Mouse (Mus musculus) right cerebral cortex, postnatal 10 days (tissue): ENCODE results near the gene Alpl.

Experiments
- DNase-seq, 2 experiments: peaks; one replicate each; pipeline ENCODE4 v3.0.0; 2021; ENCODE audit warnings: low spot score in 2 of 2

The Alpl gene

DNA sequence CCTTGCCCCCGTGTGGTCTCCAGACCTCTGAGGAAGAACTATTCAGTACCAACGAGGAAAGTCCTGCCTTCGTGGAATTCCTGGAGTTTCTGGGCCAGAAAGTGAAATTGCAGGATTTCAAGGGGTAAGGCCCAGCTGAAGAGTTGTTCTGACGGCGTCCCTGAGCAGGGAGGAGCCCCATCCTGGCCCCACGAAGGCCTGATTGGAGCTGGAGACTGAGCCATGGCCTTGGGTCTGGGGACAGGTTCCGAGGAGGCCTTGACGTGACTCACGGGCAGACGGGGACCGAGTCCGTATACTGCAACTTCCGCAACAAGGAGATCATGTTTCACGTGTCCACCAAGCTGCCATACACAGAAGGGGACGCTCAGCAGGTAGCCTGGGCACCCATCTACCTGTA lies 78.5 kb downstream of the Alpl start:
- no peak for DNase-seq

DNA sequence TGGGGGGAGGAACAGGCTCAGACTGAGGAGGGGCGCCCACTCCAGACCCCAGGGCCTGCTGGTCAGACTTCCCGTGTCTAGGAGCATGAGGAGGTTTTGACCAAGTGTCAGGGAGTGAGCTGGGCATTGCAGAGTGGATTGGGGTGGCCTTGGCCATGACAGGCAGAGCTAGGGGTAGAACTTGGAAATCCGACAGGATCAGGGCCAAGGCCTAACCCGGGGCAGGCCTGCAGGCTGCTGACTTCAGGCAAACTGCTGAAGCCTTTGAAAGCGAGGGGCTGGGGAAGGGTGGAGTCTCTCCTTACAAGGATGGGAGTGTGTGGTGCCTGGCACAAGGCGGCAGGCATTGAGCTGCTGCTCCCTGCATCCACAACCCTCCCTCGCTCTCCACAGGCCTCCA lies 79.2 kb downstream of the Alpl start:
- no peak for DNase-seq

DNA sequence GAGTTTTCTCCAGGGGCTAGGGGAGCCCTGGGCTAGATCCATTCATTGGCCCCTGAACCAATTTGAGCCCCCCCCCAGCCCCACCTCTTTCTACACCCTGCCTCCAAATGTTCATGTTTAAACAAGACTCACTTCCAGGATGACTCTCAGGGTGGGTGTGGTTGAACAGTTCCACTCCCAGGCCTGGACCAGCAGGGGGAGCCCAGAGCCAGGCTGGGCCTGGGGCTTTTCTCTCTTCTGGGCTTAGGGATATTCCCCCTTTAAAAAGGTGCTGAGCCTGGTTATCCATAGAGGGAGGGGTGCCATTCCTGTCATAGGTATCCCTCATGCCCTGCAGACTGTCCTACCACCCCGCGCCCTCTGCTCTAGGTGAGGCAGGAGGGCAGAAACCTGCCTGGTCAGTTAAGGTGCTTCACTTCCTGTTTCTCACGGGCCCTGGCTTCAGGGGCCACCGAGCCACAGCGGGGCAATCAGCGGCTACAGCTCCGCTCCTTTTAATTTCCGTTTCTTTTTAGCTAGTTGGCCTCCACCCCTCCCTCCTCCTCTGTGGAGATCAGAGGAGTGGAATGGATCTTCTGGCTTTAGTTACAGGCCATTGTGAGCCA lies 82.1 kb downstream of the Alpl start:
- no peak for DNase-seq

DNA sequence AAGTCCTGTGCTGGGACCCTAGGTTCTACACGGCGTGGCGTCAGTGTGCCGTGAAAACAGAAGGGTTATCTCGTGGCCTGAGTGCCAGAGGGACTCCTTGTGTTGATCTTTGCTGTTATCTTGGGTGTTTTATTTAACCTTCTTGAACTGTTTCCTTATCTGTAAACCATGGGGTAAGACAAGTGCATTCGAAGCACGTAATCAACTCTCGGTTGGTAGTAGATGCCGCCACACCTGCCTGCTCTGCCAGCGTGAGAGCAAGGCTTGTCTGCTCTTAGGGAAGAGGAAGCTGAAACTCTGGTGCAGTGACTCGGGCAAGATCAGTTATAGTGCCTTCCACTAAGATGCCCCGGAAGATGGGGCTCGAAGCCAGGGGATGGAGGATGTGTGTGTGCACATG lies 83.2 kb downstream of the Alpl start:
- no peak for DNase-seq

DNA sequence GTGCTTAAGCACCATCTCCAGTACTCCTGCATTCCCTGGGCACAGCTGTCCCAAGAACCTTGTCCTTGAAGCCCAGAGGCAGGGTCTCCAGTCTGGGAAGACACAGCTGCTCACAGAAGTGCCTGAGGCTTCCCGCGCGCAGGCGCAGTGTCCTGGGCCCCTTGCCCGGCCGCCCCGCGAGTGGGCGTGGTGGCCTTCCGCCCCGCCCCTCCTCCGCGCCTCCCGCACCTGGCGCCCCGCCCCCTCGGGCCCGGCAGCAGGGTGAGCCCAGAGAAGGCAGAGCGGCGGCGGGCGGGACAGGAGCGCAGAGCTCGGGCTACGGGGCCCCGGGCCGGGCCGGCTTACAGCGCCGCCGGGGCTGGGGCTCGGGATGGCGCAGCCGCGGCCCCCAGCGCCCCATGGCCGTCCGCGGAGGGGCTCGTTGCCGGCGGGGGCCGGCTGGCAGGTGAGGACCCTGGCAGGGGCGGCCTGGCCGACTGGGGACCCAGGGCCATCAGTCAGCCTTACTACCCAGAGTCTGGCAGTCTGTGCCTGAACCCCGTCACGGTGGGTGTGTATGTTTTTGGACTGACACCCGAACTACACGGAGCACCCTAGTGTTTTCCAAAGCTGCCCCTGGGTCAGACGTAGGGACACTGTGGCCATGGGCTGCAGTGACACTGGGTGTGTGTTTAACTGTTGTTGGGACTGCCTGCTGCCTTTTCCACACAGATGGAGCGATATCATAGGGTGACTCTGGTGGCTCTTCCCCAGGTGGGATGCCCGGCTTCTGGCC lies 88.8 kb downstream of the Alpl start:
- peak; percentile 80 to 83 for DNase-seq

DNA sequence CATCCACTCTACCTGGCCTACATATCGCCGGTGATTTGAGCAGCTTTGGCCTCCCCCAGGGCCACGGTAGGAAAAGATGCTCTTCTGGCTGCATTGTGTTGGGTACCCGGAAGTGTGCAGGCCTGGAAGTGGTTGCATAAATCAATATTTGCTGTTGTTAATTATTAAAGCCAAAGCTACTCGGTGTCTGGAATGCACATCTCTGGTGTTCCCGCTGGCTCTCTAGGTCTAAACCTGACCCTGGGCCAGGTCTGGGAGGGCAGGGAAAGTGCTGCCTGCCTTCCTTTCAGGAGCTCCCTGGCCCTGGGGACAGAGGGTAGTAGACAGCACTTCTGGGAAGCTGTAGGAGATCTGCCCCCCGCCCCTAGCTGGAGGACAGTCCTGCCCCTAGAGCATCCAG lies 89.7 kb downstream of the Alpl start:
- no peak for DNase-seq

DNA sequence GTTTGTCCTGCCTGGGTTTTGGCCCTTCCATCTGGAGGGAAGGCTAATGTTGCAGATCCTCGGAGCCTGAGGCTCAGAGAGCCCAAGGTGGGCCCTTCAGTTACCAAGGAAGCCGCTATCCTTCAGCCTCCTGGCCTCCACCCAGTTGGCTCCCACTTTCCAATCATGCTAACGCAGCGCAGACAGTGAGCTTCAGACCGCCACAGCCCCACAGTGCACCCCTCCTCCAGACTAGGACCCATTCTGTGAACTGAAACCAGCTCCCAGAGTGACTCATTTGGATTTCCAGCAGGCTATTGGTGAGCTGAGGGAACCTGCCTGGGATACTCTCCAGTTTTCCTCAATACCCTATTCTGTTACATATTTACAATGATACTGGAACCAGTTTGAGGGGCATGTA lies 90.8 kb downstream of the Alpl start:
- peak in 1 of 2 experiments; percentile 59 for DNase-seq

DNA sequence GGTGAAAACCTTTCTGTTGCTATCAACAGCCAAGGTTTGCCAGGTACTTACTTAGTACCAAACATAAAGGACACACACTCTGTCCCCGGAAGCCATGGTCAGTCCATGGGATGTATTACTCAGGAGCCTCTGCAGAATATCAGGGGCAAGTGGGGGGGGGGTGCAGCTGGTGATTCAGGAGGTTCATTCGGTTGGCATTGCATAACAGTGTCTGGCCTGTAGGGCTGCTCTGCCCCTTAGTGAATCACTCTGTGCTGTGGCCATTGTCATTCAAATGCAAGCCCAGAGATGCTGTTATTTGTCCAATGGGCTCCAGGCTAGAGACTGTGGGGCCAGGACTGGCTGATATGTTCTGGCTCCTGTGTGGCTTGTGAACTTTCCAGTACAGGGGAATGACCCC lies 91.6 kb downstream of the Alpl start:
- DNase-seq: no peak

DNA sequence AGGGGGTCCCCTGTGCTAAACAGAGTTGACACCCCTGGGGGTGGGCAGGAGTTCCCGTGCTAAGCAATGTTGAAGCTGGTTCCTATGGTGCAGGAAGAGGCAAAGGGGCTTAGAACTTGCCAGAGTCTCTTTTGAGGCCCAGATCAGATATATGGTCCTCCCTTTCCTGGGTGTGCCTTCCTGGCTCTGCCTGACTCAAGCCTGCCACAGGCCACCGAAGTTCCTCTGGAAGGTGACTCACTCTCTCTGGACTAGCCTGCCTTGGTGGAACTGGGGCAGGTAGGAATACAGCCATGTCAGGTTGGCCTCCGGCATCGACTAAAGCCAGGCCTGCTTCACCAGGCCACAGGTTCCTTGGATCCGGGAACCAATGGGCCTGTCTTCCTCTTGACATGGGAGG lies 93.1 kb downstream of the Alpl start:
- no peak for DNase-seq

DNA sequence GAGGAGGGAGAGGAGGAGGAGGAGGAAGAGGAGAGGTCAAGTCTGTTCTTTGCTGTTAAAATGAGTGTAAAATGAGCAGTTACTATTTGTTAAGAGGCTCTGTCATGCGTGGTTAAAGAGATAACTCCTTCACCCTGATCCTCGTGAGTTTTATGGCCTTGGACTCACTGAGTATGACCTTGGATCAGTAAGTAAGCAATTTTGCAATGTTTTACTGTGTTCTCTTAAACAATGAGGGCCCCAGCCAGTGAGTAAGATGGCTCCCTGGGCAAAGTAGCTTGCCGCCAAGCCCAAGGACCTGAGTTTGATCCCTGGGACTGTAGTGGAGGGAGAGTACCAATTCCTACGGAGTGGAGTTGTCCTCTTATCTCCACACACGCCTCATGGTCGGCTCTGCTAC lies 95.2 kb downstream of the Alpl start:
- DNase-seq: no peak

DNA sequence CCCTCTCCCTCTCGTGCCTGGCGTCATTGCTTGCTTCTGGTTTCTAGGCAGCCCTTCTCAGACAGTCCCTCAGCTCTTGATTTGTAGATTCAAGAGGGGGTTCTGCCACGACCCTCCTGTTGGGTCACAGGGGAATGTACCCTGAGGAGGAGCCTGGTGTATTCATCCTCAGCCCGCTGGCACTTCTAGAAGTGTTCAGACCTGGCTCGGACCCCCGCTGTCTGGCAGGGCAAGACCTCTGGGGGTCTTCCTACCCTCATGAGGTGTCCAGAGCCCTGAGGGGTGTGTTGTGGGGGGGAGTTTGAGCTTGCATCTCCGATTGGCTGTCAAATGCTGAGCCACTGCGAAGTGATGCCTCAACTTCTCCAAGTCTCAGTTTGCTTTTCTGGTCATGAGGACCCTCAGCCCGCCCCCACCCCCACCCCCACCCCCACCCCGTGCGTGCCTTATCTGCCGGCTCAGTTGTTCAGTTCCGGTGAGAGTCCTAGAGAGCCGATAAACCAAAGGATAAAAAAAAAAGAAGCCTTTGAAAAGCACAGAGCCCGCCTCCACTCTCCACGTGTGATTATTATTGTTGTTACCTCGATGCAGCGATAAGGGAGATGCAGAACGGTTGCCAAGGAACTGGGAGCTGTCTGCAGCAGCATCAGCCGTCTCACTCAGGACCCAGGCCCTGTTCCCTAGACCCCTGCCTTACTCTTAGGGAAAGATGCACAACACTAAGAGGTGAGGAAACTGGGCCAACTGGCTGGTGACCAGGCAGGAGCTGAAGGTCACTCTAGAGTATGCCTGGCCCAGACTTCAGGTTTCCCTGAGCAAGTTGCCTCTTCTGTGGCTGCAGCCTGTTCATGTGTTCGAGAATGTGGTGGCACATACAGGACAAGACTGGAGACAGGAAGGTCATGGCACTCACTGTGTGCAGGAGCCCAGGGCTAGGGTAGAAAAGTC lies 96.6 kb downstream of the Alpl start:
- no peak for DNase-seq

DNA sequence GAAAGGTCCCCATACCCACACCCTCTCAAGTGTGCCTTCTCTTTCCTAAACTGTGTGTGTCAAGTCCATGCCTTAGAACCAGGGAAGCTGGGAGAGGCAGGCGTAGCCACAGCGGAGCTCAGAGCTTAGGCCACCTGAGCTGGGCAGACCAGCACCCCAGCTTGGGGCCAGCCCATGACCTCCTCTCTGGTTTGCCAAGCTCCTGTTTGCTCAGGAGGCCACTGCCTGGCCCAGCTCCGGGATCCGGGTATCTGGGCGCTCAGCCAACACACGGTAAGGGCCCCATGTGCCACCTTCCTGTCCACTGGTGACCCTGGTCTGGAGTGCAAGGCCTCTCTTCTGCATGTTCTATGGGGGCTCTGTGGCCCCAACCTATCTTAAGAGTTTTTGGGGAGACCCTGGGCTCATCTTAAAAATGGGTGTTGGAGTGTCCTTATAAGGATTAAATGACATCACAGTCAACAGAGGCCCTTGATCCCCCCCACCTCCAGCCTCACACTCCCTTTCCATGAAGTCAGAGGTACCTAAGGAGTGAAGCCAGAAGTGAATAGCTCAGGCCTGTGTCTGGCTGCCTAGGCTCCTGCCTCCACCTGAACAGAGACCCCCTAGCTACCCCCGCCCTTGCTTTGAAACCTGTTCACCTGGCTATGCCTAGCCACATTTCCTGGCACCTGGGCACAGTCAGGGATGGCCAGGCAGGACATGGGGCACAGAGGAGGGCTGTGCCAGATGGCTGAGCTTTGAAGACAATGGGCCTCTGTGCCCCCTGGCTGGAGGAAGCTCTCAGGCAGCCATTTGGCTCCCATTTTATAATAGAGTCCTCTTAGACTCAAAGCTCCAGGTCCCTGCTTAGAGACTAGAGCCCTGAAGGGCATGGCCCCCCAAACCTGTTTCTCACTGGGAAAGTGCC lies 97.9 kb downstream of the Alpl start:
- DNase-seq: no peak

DNA sequence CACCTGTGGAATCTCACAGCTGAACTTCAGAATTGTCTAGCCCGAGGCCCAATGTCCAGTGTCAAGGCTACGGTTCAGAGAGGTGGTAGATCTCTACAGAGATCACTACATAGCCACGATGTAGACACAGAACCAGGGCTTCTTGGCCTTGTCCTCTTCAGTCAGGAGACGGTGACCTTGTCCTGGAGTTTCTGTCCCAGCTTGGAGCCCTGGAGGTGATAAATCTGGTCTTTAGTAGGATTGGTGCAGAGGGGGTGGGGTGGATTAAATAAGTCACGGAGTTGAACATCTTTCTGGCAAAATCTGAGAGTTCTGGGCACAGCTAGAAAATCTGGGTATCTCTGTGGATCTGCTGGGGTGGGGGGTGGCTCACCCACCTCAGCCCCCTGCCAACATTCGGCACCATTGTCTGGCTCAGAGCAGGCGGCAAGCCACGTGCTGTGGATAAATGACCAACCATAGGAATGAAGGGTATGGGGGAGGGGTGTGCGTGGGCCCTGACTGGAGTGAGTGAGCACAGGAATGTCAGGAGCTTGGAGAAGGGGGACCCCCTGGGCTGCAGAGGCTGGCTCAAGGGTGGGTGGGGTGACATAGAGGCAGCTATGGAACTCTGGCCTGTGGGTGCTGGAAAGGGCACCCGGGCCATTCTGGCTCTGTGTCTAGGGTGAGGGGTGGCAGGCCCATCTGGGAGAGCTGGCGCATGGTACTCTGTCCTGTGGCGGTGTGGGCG lies 98.9 kb downstream of the Alpl start:
- DNase-seq: no peak

DNA sequence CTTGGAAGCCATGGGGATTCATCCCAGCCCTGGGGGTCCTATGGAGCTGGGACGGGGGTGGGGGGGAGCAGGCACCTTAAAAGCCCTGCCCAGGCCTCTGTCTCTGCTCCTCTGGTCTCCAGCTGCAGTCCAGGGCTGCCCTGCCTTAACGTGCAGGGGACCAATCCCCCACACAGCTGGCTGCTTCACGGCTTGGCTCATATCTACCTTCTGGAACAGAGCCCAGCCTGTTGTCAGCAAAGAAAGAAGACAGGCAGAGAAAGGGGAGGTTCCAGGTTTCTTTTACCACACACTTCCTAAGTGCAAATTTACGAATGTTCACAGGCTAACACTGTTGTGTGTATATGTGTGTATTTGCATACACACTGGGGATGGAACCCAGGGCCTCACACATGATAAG lies 100.3 kb downstream of the Alpl start:
- DNase-seq: no peak

DNA sequence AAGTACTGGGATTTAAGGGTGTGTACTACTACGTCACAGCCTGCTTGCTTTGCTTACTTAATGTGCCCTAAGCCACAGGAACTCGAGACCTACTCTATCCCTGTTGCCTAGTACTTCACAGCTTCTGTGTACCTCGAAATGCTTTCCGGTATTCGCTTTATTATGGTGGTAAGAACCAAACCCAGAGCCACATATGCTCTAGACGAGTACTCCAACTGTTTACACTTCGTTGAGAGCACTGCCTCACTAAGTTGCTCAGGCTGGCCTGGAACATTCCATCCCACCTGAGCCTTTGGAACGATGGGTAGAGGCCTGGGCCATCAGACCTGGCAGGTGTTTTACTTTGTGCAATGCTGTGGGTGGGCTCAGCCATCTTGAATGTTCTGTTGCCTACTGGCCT lies 100.9 kb downstream of the Alpl start:
- DNase-seq: no peak

DNA sequence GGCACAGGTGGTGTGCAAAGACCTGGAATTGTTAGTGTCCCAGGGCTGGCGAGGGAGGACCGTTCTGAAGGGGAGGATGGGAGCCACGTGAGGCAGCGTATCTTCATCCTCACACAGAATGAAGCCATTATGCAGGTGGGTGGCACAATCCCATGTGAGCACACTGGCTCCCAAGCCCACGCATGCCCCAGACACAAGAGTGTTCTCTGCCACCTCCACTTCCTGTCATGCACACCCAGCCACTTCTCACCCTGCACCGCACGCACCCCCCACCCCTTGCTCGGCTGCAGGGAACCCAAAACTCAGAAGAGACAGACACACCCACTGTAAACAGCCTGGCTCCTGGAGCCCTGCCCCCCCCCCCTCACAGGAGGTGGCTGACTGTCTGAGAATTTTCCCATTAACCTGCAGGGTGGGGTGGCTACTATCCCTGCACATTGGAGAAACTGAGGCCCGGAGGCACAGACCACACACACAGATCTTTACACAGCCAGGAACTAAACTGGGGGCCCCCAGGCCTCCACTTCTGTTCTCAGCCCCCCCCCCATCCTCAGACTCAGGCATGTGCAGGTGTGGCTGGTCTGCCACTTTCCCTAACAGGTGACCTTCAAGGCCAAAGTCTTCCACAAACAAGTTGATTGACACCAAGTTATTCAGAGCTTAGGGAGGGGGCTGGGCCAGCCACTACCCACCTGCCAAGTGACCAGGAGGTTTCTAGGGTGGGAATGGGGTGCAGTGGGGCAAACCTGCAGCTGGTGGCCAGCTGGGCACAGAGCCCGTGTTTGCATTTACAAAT lies 103.9 kb downstream of the Alpl start:
- DNase-seq: no peak
